8 mouse cellular contexts compared by ENCODE assay signal in the genomic region with DNA sequence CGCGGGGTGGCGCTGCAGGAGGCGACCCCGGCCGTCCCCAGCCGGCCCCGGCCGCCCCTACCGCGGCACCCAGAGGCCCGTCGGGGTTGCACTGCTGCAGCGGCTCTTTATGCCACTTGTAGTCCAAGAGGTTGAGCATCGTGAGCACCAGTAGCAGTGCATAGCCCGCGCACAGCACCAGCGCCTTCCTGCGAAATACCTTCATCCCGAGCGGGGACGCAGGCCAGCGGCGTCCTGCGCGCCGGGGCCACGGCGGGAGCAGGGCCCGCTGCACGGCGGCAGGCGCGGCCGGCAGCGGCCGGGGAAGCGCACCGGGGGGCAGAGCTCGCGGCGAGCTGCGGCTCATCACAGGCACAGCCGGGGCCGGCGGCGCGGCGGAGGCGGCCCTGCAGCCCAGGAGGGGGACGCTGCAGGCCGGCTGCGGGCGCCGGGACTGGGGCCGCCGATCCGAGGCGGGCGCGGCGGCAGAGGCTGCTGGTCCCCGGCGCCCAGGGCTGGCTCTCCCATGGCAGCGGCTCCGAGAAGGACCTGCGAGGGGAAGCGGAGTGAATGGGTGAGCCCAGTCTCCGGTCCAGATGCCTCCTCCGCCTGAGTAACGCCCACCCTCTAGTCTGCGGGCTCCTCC. TPM values are rescaled to one million over a fixed set of nuclear protein-coding genes. Genes with fewer than 3 reads are reported as not detected.
A peak's percentile ranks its signal among the peaks of the same experiment; 100 is the strongest.
DNase-seq lines count a peak whose midpoint lies in the region; ATAC-seq and TF ChIP-seq lines count a peak whose summit lies in the region.

No protein-coding gene starts in this region.

- intact Hi-C loops in gastrocnemius, adult 2 months (cut with DNase I), result loop anchor here (5.0 kb wide), 2 partner anchors 539 to 669 kb away; no protein-coding TSS in a partner anchor

- no peaks in the 10 kb centered on the region for H3K9me3 ChIP-seq in liver, embryonic 16.5 days (replicated peaks; ENCODE audit: control insufficient read depth, low read length)

- peak; percentile 5 for ATAC-seq in inflammation-experienced regulatory T-cells, adult 6 months
- peak; percentile 16; the same call in 1 of the 2 replicates for ATAC-seq in liver, embryonic 16.5 days (ENCODE audit: low read depth)
- ATAC-seq in monocyte, adult 5-6 weeks (replicated peaks; ENCODE audit: insufficient number of reproducible peaks, low FRiP score, low TSS enrichment, poor library complexity, severe bottlenecking), result no peak

- no peak overlapping the region for H3K27ac ChIP-seq in thymus, adult 2 months (ENCODE audit: control insufficient read depth, insufficient read depth, low read length)
- peak overlapping the region; percentile 73 for H3K27ac ChIP-seq in gastrocnemius, adult 2 months
- no peak overlapping the region for H3K27ac ChIP-seq in liver, embryonic 16.5 days (ENCODE audit: low read length)

- H3K36me3 ChIP-seq in thymus, adult 2 months (ENCODE audit: control insufficient read depth, insufficient read depth, low read length), result no peaks in the 10 kb centered on the region
- H3K36me3 ChIP-seq in liver, embryonic 16.5 days (ENCODE audit: control insufficient read depth, insufficient read depth), result no peaks in the 10 kb centered on the region

- peak overlapping the region; percentile 62 for H3K4me2 ChIP-seq in liver, embryonic 16.5 days (ENCODE audit: low read depth, low read length)

- H3K4me3 ChIP-seq in thymus, adult 2 months (ENCODE audit: control insufficient read depth, insufficient read depth, low read length), result peak overlapping the region; percentile 42
- peak overlapping the region; percentile 84 for H3K4me3 ChIP-seq in gastrocnemius, adult 2 months
- H3K4me3 ChIP-seq in liver, embryonic 16.5 days (ENCODE audit: low read depth, low read length), result peak overlapping the region; percentile 52

- peaks cover 12% of the 10 kb centered on the region for H3K27me3 ChIP-seq in thymus, adult 2 months (ENCODE audit: control insufficient read depth, insufficient read depth, low read length)
- H3K27me3 ChIP-seq in liver, embryonic 16.5 days (ENCODE audit: control insufficient read depth, insufficient read depth, low read depth, low read length), result peaks cover 49% of the 10 kb centered on the region

- TF ChIP-seq CTCF in thymus, adult 2 months (IDR thresholded peaks at IDR 0.05; ENCODE audit: borderline replicate concordance, control insufficient read depth, extremely low read depth, insufficient read depth, low read length, poor library complexity), result no peak
- no peak for TF ChIP-seq CTCF in gastrocnemius, adult 2 months (IDR thresholded peaks at IDR 0.05)

- H3K9ac ChIP-seq in liver, embryonic 16.5 days (ENCODE audit: low read depth, low read length), result no peak overlapping the region

- TF ChIP-seq POLR2A in thymus, adult 2 months (IDR thresholded peaks at IDR 0.05; ENCODE audit: control insufficient read depth, extremely low read depth, insufficient read depth, low read length, poor library complexity), result no peak

- peaks cover 23% of the 10 kb centered on the region for H3K4me1 ChIP-seq in thymus, adult 2 months (replicated peaks; ENCODE audit: control insufficient read depth, insufficient read depth, low read length)
- no peaks in the 10 kb centered on the region; the same call in 1 of the 2 replicates for H3K4me1 ChIP-seq in liver, embryonic 16.5 days (ENCODE audit: control insufficient read depth, low read depth, low read length)

- under 1% methylated on average over 69 of the region's 72 CpGs for WGBS in thymus, adult 2 months
- WGBS in liver, embryonic 16.5 days (ENCODE audit: insufficient replicate concordance), result 1% methylated on average over 58 of the region's 72 CpGs

- DNase-seq in thymus, adult 2 months, result peak; percentile 16
- DNase-seq in thymus, postnatal 0 days (ENCODE audit: low spot score), result no peak
- peak; percentile 20 for DNase-seq in cerebellum, adult 9-10 months
- peak; percentile 58 for DNase-seq in gastrocnemius, adult 2 months
- DNase-seq in ovary, postnatal 14 days (ENCODE audit: low spot score), result peak; percentile 13

RNA-seq across cellular contexts. Expression of gene Chst2, which starts 0.5 kb away (rescaled TPM):
- polyA plus RNA-seq in thymus, adult 2 months (2012; rRNA removed), result 2.5 and 3.4 TPM in 2 replicates
- polyA plus RNA-seq in thymus, postnatal 0 days (2015; fragmentation: Nextera tagmentation; extraction: Ambion mirVana), result 0.91 and 1.0 TPM in 2 replicates
- under 1 TPM; 0.43 to 0.53 TPM for total RNA-seq in gastrocnemius, adult 2 months (2021)
- polyA plus RNA-seq in inflammation-experienced regulatory T-cells, adult 6 months (2017; shearing (Covaris generic)), result 10 to 100 TPM in 1 of 3 experiments, 1 to 10 TPM in 2; 6.1 to 15.1 (median 7.3) TPM
- 0.25 and 0.28 TPM in 2 replicates for polyA plus RNA-seq in liver, embryonic 16.5 days (2015; fragmentation: Nextera tagmentation; extraction: Ambion mirVana)
- total RNA-seq in monocyte, adult 5-6 weeks (2017), result 0.10 to 0.32 TPM (median 0.19 TPM) in 3 replicates
